Mouse (Mus musculus): ENCODE measurements around the gene Wwox. TPM values are rescaled to one million over a fixed set of nuclear protein-coding genes. Genes with fewer than 3 reads are reported as not detected.

The Wwox gene
- total and polyA plus RNA-seq, 3 experiments: 7.6 to 61.8 (median 12.2) TPM

DNA sequence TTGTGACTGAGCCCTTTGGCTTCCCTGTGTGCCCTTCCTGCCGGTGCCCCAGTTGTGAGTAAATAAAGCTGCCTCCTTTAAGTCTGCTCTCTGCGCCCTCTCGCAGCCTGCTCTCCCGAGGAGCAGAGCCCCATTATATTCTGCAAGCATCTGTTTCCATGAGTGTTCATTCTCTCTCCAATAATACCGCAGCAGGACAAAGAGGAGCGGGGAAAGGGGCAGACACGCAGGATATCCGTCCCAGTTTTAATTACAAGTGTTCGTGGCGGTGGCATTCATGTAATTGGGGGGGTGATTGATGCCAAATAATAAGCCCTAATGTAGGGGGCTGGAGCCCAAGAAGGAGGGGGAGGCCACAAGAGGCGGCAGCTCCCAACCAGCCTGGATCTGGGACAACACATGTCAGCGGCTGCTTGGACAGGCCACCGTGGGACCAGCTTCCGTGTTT, 734.2 kb downstream of the Wwox start:
- Histone ChIP-seq H3K9me3 (replicated peaks; ENCODE audit: insufficient read depth, low read length) (no peaks in the 10 kb centered on the region), H3K4me3 (ENCODE audit: control insufficient read depth in 1 of 2, insufficient read depth in 1 of 2, low read depth in 2 of 2, low read length in 2 of 2) (no peak overlapping the region), H3K79me2 (ENCODE audit: control insufficient read depth, insufficient read depth, low read length, poor library complexity) (no peaks in the 10 kb centered on the region), H3K36me3 (ENCODE audit: control insufficient read depth in 1 of 2, insufficient read depth in 2 of 2, low read length in 2 of 2) (no peaks in the 10 kb centered on the region), H3K27me3 (ENCODE audit: control insufficient read depth in 1 of 2, insufficient read depth in 2 of 2, low read length in 2 of 2) (no peaks in the 10 kb centered on the region), H3K27ac (ENCODE audit: control insufficient read depth, low read depth, low read length) (no peak overlapping the region), H3K9ac (ENCODE audit: control insufficient read depth, low read depth, low read length, poor library complexity, severe bottlenecking) (no peak overlapping the region), H3K4me1 (ENCODE audit: control insufficient read depth in 1 of 2, insufficient read depth in 2 of 2, low read length in 2 of 2) (no peaks in the 10 kb centered on the region)
- no peak for DNase-seq (ENCODE audit: low read depth, low spot score)
- TF ChIP-seq NELFE (IDR thresholded peaks at IDR 0.05; ENCODE audit: low read depth, low read length): no peak
- TF ChIP-seq EP300 (IDR thresholded peaks at IDR 0.05; ENCODE audit: low read depth in 1 of 2, low read length in 2 of 2): no peak
- TF ChIP-seq MEF2A (IDR thresholded peaks at IDR 0.05; ENCODE audit: extremely low read depth, insufficient replicate concordance, low read depth, low read length, poor library complexity, severe bottlenecking): no peak
- TF ChIP-seq MAFK (IDR thresholded peaks at IDR 0.05; ENCODE audit: borderline replicate concordance, low read depth, low read length): no peak
- TF ChIP-seq CTCF (IDR thresholded peaks at IDR 0.05 in 2 of 3, conservative IDR thresholded peaks at IDR 0.05 in 1 of 3; ENCODE audit: control insufficient read depth in 1 of 3, insufficient read depth in 1 of 3, low read depth in 2 of 3, low read length in 3 of 3, poor library complexity in 1 of 3, severe bottlenecking in 1 of 3): no peak
- no peak for TF ChIP-seq MAX (IDR thresholded peaks at IDR 0.05; ENCODE audit: low read length)
- no peak for TF ChIP-seq KAT2A (conservative IDR thresholded peaks at IDR 0.05; ENCODE audit: low read depth, low read length)
- TF ChIP-seq TAL1 (IDR thresholded peaks at IDR 0.05; ENCODE audit: low read length): no peak
- TF ChIP-seq ZC3H11A (IDR thresholded peaks at IDR 0.05; ENCODE audit: low read depth, low read length): no peak
- TF ChIP-seq UBTF (IDR thresholded peaks at IDR 0.05; ENCODE audit: borderline replicate concordance, insufficient read depth, low read depth, low read length): no peak
- TF ChIP-seq CHD1 (IDR thresholded peaks at IDR 0.05; ENCODE audit: low read depth, low read length): no peak
- no peak for TF ChIP-seq USF2 (IDR thresholded peaks at IDR 0.05; ENCODE audit: borderline replicate concordance in 1 of 2, insufficient read depth in 1 of 2, low read depth in 1 of 2, low read length in 2 of 2)
- no peak for TF ChIP-seq USF1 (IDR thresholded peaks at IDR 0.05; ENCODE audit: low read depth, low read length)
- TF ChIP-seq RAD21 (IDR thresholded peaks at IDR 0.05; ENCODE audit: low read depth, low read length): no peak
- no peak for TF ChIP-seq ELF1 (IDR thresholded peaks at IDR 0.05; ENCODE audit: low read depth, low read length)
- TF ChIP-seq TCF12 (IDR thresholded peaks at IDR 0.05; ENCODE audit: low read depth, low read length): no peak

DNA sequence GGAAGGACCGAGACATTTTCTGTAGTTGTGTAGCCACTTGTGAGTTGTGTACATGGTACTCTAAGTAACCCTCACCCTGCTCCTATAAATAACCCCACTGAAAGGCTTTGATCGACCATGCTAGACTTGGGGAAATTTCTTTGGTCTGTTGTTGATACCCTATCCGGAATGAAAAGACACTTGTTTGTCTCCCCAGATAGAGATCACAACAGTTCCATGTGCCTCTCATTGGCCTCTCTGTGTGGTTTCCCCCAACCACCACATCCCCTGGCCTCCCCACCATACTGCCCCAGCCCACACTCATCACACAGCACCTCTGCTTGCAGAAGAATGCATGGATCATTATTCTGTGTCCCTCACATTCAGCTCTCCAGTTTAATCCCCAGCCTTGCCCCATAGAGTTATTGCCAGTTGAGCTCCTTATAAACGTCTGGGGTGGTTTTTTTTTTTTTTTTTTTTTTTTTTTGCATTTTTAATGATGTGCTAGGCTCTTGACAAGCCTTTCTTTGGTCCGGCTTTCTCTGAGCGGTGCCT, 746.0 kb downstream of the Wwox start:
- no peak for TF ChIP-seq CHD1 (IDR thresholded peaks at IDR 0.05; ENCODE audit: low read depth, low read length)
- TF ChIP-seq CTCF (IDR thresholded peaks at IDR 0.05 in 2 of 3, conservative IDR thresholded peaks at IDR 0.05 in 1 of 3; ENCODE audit: control insufficient read depth in 1 of 3, insufficient read depth in 1 of 3, low read depth in 2 of 3, low read length in 3 of 3, poor library complexity in 1 of 3, severe bottlenecking in 1 of 3): no peak
- TF ChIP-seq MAZ (IDR thresholded peaks at IDR 0.05; ENCODE audit: low read depth, low read length): no peak
- no peaks in the 10 kb centered on the region for H3K79me2 ChIP-seq (ENCODE audit: control insufficient read depth, insufficient read depth, low read length, poor library complexity)
- no peak overlapping the region for H3K9ac ChIP-seq (ENCODE audit: control insufficient read depth, low read depth, low read length, poor library complexity, severe bottlenecking)
- no peak overlapping the region for H3K27ac ChIP-seq (ENCODE audit: control insufficient read depth, low read depth, low read length)
- no peak overlapping the region for H3K4me3 ChIP-seq (ENCODE audit: control insufficient read depth in 1 of 2, insufficient read depth in 1 of 2, low read depth in 2 of 2, low read length in 2 of 2)
- no peaks in the 10 kb centered on the region for H3K9me3 ChIP-seq (replicated peaks; ENCODE audit: insufficient read depth, low read length)
- H3K4me1 ChIP-seq (ENCODE audit: control insufficient read depth in 1 of 2, insufficient read depth in 2 of 2, low read length in 2 of 2): no peaks in the 10 kb centered on the region
- no peaks in the 10 kb centered on the region for H3K27me3 ChIP-seq (ENCODE audit: control insufficient read depth in 1 of 2, insufficient read depth in 2 of 2, low read length in 2 of 2)
- H3K36me3 ChIP-seq (ENCODE audit: control insufficient read depth in 1 of 2, insufficient read depth in 2 of 2, low read length in 2 of 2): no peaks in the 10 kb centered on the region
- DNase-seq (ENCODE audit: low read depth, low spot score): no peak
